Mouse (Mus musculus) ES-E14 (cell line): ENCODE measurements at regions not wholly inside any gene's neighbourhood (a gene's known extent, or its start where the extent isn't known, plus 50 kb on each side); places are given as distances from the start of the nearest gene placed in this dataset.
A peak's percentile ranks its signal among the peaks of the same experiment; 100 is the strongest.

Experiments used
- DNase-seq: peaks from one replicate; pipeline ENCODE4 v3.0.0-alpha.2; 2013; ENCODE audit warnings: low read depth, low spot score
- H3K27ac ChIP-seq: 2 replicates; pipeline ENCODE4 v1.5.1; 2012; ENCODE audit warnings: low read depth, mild to moderate bottlenecking, low read length, moderate library complexity, mixed read lengths; ENCODE audit not compliant: poor library complexity, insufficient read depth, severe bottlenecking
- H3K36me3 ChIP-seq: 2 replicates; pipeline ENCODE4 v1.6.1; 2012; ENCODE audit warnings: mild to moderate bottlenecking, low read length, moderate library complexity, mixed read lengths; ENCODE audit not compliant: control insufficient read depth, poor library complexity, insufficient read depth, severe bottlenecking
- H3K4me1 ChIP-seq, 2 experiments: fragments of 150-350 bp in 1 of 2; sonication (generic) in 1 of 2; 2 replicates each; pipeline ENCODE4 v1.6.1; 2012; ENCODE audit warnings: low read length in 2 of 2, mild to moderate bottlenecking in 1 of 2, mixed read lengths in 1 of 2; ENCODE audit not compliant: control insufficient read depth in 2 of 2, insufficient read depth in 2 of 2, poor library complexity in 1 of 2
- H3K4me3 ChIP-seq, 2 experiments: fragments of 150-350 bp in 1 of 2; sonication (generic) in 1 of 2; 2 replicates each; pipeline ENCODE4 v1.5.1; 2012; ENCODE audit warnings: low read length in 2 of 2, low read depth in 1 of 2, mild to moderate bottlenecking in 1 of 2, mixed read lengths in 1 of 2; ENCODE audit not compliant: insufficient read depth in 1 of 2, poor library complexity in 1 of 2, severe bottlenecking in 1 of 2
- H3K9ac ChIP-seq: 2 replicates; pipeline ENCODE4 v1.6.1; 2012; ENCODE audit warnings: low read depth, mild to moderate bottlenecking, low read length, mixed read lengths; ENCODE audit not compliant: poor library complexity, insufficient read depth, severe bottlenecking
- H3K9me3 ChIP-seq: fragments of 150-350 bp; sonication (generic); 2 replicates; pipeline ENCODE4 v1.6.1; 2012; ENCODE audit warnings: low read depth, mild to moderate bottlenecking, low read length; ENCODE audit not compliant: control insufficient read depth, insufficient read depth
- CHD2 ChIP-seq: IDR thresholded peaks from 2 replicates; pipeline ENCODE4 v1.6.1; 2014; ENCODE audit warnings: mild to moderate bottlenecking, low read depth, low read length, inconsistent platforms
- HCFC1 ChIP-seq: IDR thresholded peaks from 2 replicates; pipeline ENCODE4 v1.6.1; 2012; ENCODE audit warnings: low read length, inconsistent platforms, borderline replicate concordance; ENCODE audit not compliant: insufficient read depth
- MAFK ChIP-seq: IDR thresholded peaks from 2 replicates; pipeline ENCODE4 v1.6.1; 2014; ENCODE audit warnings: mild to moderate bottlenecking, low read depth, low read length, inconsistent platforms; ENCODE audit not compliant: insufficient read depth
- ZC3H11A ChIP-seq: IDR thresholded peaks from 2 replicates; pipeline ENCODE4 v1.6.1; 2012; ENCODE audit warnings: low read depth, mild to moderate bottlenecking, inconsistent platforms, low read length, borderline replicate concordance
- ZNF384 ChIP-seq: IDR thresholded peaks from 2 replicates; pipeline ENCODE4 v1.6.1; 2012; ENCODE audit warnings: low read depth, low read length, inconsistent platforms
- in situ Hi-C, 2 experiments: fragments of 600-800 bp; cut with MboI; formaldehyde crosslinking; loops; one replicate each; pipeline ENCODE4 v1.15.1; 2025; ENCODE audit warnings: low sequenced_read_pairs in 2 of 2, inconsistent platforms in 1 of 2; ENCODE audit not compliant: unreplicated experiment in 2 of 2

GRCm38 (mm10) chr4:30933030-30933987, 1030.6 kb upstream of the Map3k7 start:
- H3K4me1 ChIP-seq, result no peaks in the 10 kb centered on the region
- H3K9ac ChIP-seq, result no peak overlapping the region
- no peak overlapping the region for H3K27ac ChIP-seq
- DNase-seq, result no peak
- in situ Hi-C loops, result no loop called here
- H3K9me3 ChIP-seq, result no peaks in the 10 kb centered on the region
- no peak for TF ChIP-seq HCFC1
- TF ChIP-seq CHD2, result no peak
- no peak for TF ChIP-seq ZC3H11A
- no peak for TF ChIP-seq ZNF384
- no peak for TF ChIP-seq MAFK
- no peak overlapping the region for H3K4me3 ChIP-seq
- no peaks in the 10 kb centered on the region for H3K36me3 ChIP-seq

- no peaks in the 10 kb centered on the region for H3K36me3 ChIP-seq
- no peaks in the 10 kb centered on the region for H3K4me1 ChIP-seq
- no peak overlapping the region for H3K4me3 ChIP-seq
- no peak for DNase-seq
- in situ Hi-C loops, result no loop called here
- TF ChIP-seq CHD2 (no peak), MAFK (no peak), HCFC1 (no peak), ZC3H11A (no peak)
- H3K9ac ChIP-seq, result no peak overlapping the region
- no peak overlapping the region for H3K27ac ChIP-seq
- H3K9me3 ChIP-seq, result no peaks in the 10 kb centered on the region
Measured at GRCm38 (mm10) chr4:30983611-30984010, 980.3 kb upstream of the Map3k7 start.

GRCm38 (mm10) chr4:31012006-31012405, 951.9 kb upstream of the Map3k7 start:
- H3K4me3 ChIP-seq, result no peak overlapping the region
- TF ChIP-seq ZNF384, result no peak
- no peak overlapping the region for H3K9ac ChIP-seq
- H3K36me3 ChIP-seq, result no peaks in the 10 kb centered on the region
- peaks cover 0 to 1% of the 10 kb centered on the region in 2 experiments; a peak in 1 of 4 replicates for H3K4me1 ChIP-seq
- H3K9me3 ChIP-seq, result no peaks in the 10 kb centered on the region
- no peak overlapping the region for H3K27ac ChIP-seq
- peak; percentile 17 for DNase-seq
- in situ Hi-C loops, result no loop called here

- no peaks in the 10 kb centered on the region for H3K36me3 ChIP-seq
- DNase-seq, result no peak
- no peaks in the 10 kb centered on the region for H3K4me1 ChIP-seq
- in situ Hi-C loops, result no loop called here
- no peak overlapping the region for H3K27ac ChIP-seq
- H3K4me3 ChIP-seq, result no peak overlapping the region
- TF ChIP-seq MAFK, result no peak
- no peak overlapping the region for H3K9ac ChIP-seq
- H3K9me3 ChIP-seq, result no peaks in the 10 kb centered on the region
Measured at GRCm38 (mm10) chr4:31052077-31052677, 911.7 kb upstream of the Map3k7 start.

GRCm38 (mm10) chr4:31076236-31076635, 887.7 kb upstream of the Map3k7 start:
- no peak for DNase-seq
- in situ Hi-C loops, result no loop called here
- TF ChIP-seq HCFC1 (no peak), CHD2 (no peak), ZNF384 (no peak), ZC3H11A (no peak), MAFK (no peak)

More at GRCm38 (mm10) chr4:31076236-31076635, 887.7 kb upstream of the Map3k7 start:
- H3K4me3 ChIP-seq, result no peak overlapping the region
- H3K4me1 ChIP-seq, result no peaks in the 10 kb centered on the region
- no peak overlapping the region for H3K9ac ChIP-seq
- no peaks in the 10 kb centered on the region for H3K36me3 ChIP-seq
- H3K27ac ChIP-seq, result no peak overlapping the region
- H3K9me3 ChIP-seq, result no peaks in the 10 kb centered on the region
